Mouse (Mus musculus) kidney, adult 2 months (tissue): ENCODE measurements around the gene Tmem205. TPM values are rescaled to one million over a fixed set of nuclear protein-coding genes. Genes with fewer than 3 reads are reported as not detected.

Experiments used
- DNase-seq: peaks from one replicate; pipeline ENCODE4 v3.0.0; 2021
- H3K27ac ChIP-seq: fragments of 200-500 bp; 2 replicates; pipeline ENCODE4 v1.5.1; 2012; ENCODE audit warnings: low read depth, low read length, control low read depth, inconsistent platforms; ENCODE audit not compliant: insufficient read depth
- H3K27me3 ChIP-seq: fragments of 200-500 bp; replicated peaks from 2 replicates; pipeline ENCODE4 v1.6.1; 2012; ENCODE audit warnings: mild to moderate bottlenecking, moderate library complexity, low read length, inconsistent platforms; ENCODE audit not compliant: control insufficient read depth, insufficient read depth
- H3K36me3 ChIP-seq: fragments of 200-500 bp; 2 replicates; pipeline ENCODE4 v1.6.1; 2012; ENCODE audit warnings: mild to moderate bottlenecking, moderate library complexity, low read length, inconsistent platforms; ENCODE audit not compliant: control insufficient read depth, insufficient read depth
- H3K4me1 ChIP-seq: fragments of 200-500 bp; 2 replicates; pipeline ENCODE4 v1.6.1; 2011; ENCODE audit warnings: low read length; ENCODE audit not compliant: control insufficient read depth, insufficient read depth
- H3K4me3 ChIP-seq: fragments of 200-500 bp; 2 replicates; pipeline ENCODE4 v1.5.1; 2011; ENCODE audit warnings: mild to moderate bottlenecking, low read depth, low read length, control low read depth; ENCODE audit not compliant: insufficient read depth
- CTCF ChIP-seq: fragments of 200-500 bp; conservative IDR thresholded peaks from 2 replicates; pipeline ENCODE4 v1.5.1; 2011; ENCODE audit warnings: low read depth, mild to moderate bottlenecking, control low read depth, low read length, moderate library complexity, mixed read lengths; ENCODE audit not compliant: insufficient read depth, insufficient read length
- POLR2A ChIP-seq: fragments of 200-500 bp; IDR thresholded peaks from one replicate; pipeline ENCODE4 v1.6.1; 2011; ENCODE audit warnings: low read depth, low read length, control low read depth
- WGBS: fragments of 180-500 bp; shearing (Covaris S2); methylation state at CpG from one replicate; pipeline ENCODE4 v1.1.7; 2018; 5-methylcytosine and 5-hydroxymethylcytosine counted together
- polyA plus RNA-seq: library from polyadenylated mRNA; depleted of rRNA; stranded (reverse); fragments of >200 nt; gene quantifications from 2 replicates; pipeline ENCODE4 v1.2.3, GENCODE M21; 2012

The Tmem205 gene
- polyA plus RNA-seq, 1 experiment: 313 TPM

DNA sequence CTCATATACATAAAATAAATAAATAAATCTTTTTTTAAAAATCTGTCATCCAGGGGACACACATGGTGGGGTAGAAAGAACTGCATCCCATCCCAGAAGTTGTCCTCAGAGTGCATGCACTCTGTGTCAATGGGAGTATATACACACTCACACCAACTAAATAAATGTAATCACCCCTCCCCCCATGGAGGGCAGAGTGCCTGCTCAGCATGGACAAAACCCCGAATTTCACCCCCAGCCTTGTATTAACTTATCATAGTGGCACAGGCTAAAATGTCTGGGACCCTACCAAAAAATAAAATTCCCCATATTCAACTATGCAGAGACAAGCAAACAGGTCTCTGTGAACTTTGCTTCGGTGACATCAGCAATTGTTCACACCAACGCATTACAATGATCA is 27.3 kb upstream of the Tmem205 start:
- TF ChIP-seq POLR2A: no peak
- no peak for TF ChIP-seq CTCF
- Histone ChIP-seq H3K27me3 (no peaks in the 10 kb centered on the region), H3K4me1 (peaks cover 3% of the 10 kb centered on the region; the same call in 1 of the 2 replicates), H3K27ac (no peak overlapping the region), H3K4me3 (no peak overlapping the region), H3K36me3 (no peaks in the 10 kb centered on the region)
- no peak for DNase-seq
- WGBS: 67% methylated on average over 3 of the region's 3 CpGs

DNA sequence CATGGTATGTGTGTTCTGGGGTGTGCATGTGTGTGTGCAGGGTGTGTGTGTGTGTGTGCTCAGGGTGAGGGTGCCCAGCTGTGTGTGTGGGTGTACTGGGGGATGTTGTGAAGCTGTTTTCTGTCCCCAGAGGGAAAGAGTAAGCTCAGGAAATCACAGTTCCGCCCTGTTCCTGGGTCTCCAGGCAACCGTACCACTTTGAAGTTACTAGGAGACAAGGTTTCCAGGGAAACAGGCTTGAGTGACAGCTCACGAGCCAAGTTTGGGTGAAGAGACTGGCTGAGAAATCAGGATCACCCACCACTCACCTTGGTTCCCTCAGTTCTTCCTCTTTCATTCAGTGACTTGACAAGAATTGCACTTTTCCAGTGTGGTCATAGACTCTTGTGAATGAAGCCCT is 26.2 kb upstream of the Tmem205 start:
- Histone ChIP-seq H3K4me3 (no peak overlapping the region), H3K4me1 (peaks cover 3% of the 10 kb centered on the region; the same call in 1 of the 2 replicates), H3K27me3 (no peaks in the 10 kb centered on the region), H3K36me3 (no peaks in the 10 kb centered on the region), H3K27ac (no peak overlapping the region)
- DNase-seq: no peak
- WGBS: 33% methylated on average over 3 of the region's 3 CpGs
- TF ChIP-seq POLR2A: no peak
- no peak for TF ChIP-seq CTCF

DNA sequence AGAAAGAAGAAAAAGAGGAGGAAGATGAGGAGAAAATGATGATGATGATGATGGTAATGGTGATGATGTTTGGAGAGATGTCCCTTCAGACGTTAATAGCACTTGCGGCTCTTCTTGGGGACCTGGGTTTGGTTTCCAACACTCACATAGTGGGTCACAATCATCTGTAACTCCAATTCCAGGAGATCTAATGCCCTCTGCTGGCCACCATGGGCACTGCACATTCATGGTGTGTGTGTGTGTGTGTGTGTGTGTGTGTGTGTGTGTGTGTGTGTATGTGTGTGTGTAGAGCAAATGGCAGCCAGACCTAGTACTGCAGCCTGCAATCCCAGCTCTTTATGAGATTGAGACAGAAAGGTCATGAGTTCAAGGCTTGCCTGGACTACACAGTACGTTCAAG is 24.6 kb upstream of the Tmem205 start:
- H3K4me1 ChIP-seq: peaks cover 3% of the 10 kb centered on the region; the same call in 1 of the 2 replicates
- no peaks in the 10 kb centered on the region for H3K36me3 ChIP-seq
- TF ChIP-seq POLR2A (no peak), CTCF (peak; percentile 40)
- no peaks in the 10 kb centered on the region for H3K27me3 ChIP-seq
- 76% methylated on average over 3 of the region's 3 CpGs for WGBS
- H3K27ac ChIP-seq: no peak overlapping the region
- DNase-seq: no peak
- H3K4me3 ChIP-seq: no peak overlapping the region

DNA sequence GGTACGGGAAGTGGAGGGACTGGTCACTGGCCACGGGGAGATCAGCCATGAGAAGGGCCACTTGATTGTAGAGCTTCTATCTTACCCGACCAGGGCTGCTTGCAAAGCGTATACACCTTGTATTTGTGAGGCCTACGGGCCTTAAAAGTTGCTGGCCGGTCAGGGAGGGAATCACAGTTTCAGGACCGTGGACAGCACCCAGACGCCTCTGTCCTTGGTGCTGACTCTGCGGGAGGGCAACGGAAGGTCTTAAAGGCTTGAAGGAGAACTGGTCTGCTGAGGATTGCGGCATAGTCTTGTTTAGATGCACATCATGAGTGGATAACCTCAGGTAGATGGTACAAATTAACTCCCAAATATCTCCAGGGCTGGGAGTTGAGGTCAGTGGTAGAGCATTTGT is 23.0 kb upstream of the Tmem205 start:
- H3K36me3 ChIP-seq: no peaks in the 10 kb centered on the region
- no peaks in the 10 kb centered on the region for H3K4me1 ChIP-seq
- no peak overlapping the region for H3K27ac ChIP-seq
- no peaks in the 10 kb centered on the region for H3K27me3 ChIP-seq
- TF ChIP-seq CTCF (no peak; the same call in 1 of the 2 replicates), POLR2A (no peak)
- peak; percentile 68 for DNase-seq
- WGBS: 14% methylated on average over 11 of the region's 11 CpGs
- no peak overlapping the region for H3K4me3 ChIP-seq

GRCm38 (mm10) chr9:21948790-21949189 is 21.4 kb upstream of the Tmem205 start:
- no peaks in the 10 kb centered on the region for H3K4me1 ChIP-seq
- H3K36me3 ChIP-seq: no peaks in the 10 kb centered on the region
- no peak for DNase-seq
- no peaks in the 10 kb centered on the region for H3K27me3 ChIP-seq
- H3K27ac ChIP-seq: no peak overlapping the region
- H3K4me3 ChIP-seq: no peak overlapping the region
- no peak for TF ChIP-seq CTCF
- 66% methylated on average over 6 of the region's 6 CpGs for WGBS

- Histone ChIP-seq H3K27me3 (no peaks in the 10 kb centered on the region), H3K4me3 (no peak overlapping the region), H3K4me1 (no peaks in the 10 kb centered on the region), H3K36me3 (no peaks in the 10 kb centered on the region), H3K27ac (no peak overlapping the region)
- 52% methylated on average over 8 of the region's 8 CpGs for WGBS
- no peak for TF ChIP-seq POLR2A
- TF ChIP-seq CTCF: no peak
- DNase-seq: no peak
These were observed 20.8 kb upstream of the Tmem205 start for GRCm38 (mm10) chr9:21948146-21948545.

DNA sequence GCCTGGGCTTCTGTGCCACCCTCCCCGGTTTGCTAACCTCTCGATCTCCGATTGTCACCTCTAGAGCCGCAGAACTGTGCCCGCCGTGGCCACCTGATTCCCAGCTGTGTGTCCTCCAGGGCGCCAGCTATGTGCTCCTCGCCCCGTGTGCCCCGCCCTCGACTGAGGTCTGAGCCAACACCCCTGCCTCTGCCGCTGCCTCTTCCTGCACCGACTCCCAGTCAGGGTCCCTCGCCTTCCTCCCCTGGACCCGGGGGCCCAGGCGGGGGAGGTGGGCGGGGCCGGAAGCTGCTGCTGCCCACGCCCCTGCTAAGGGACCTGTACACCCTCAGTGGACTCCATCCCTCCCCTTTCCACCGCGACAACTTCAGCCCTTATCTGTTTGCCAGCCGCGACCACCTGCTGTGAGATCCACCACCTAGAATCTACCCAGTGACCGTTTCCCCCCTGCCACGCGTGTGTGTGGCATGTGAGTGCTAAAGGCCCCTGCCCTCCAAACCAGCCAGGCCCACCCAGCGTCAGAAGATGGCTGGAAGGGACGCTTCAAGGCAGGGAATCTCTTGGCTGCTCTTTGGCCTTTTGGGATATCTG is 20.3 kb upstream of the Tmem205 start:
- H3K27ac ChIP-seq: no peak overlapping the region
- no peaks in the 10 kb centered on the region for H3K4me1 ChIP-seq
- WGBS: 10% methylated on average over 28 of the region's 28 CpGs
- no peak overlapping the region for H3K4me3 ChIP-seq
- no peaks in the 10 kb centered on the region for H3K27me3 ChIP-seq
- TF ChIP-seq CTCF: no peak
- no peak for TF ChIP-seq POLR2A
- DNase-seq: no peak
- no peaks in the 10 kb centered on the region for H3K36me3 ChIP-seq
